ENCODE assay signal across 15 mouse cellular contexts in the genomic region with DNA sequence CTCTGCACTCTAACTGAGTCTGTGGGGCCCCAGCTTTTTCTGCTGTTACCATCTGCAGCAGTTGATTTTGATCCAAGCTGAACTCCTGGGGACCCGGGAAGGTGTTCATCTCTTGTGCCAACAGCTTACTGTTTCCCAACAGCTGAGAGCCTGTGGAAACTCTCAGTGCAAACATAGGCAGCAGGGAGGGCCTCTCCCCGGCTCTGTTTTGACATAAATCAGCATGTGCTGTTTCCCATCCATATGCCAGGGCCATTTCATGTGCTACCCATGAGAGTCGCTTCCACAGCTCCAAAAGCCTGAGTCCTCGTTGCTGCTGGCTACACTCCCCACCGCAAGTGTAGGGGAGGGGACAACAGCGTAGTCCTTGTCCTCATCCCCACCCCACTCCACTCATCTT. TPM values are rescaled to one million over a fixed set of nuclear protein-coding genes. Genes with fewer than 3 reads are reported as not detected.
A peak's percentile ranks its signal among the peaks of the same experiment; 100 is the strongest.
DNase-seq lines count a peak whose midpoint lies in the region; ATAC-seq and TF ChIP-seq lines count a peak whose summit lies in the region.
"Had no signal": no experiment of that assay in that cellular context is flagged by ENCODE, and none has a peak within 500 bp of the region (broad histone marks: within the 10 kb centered on the region; RNA-seq: fewer than 3 reads in every experiment).

No protein-coding gene starts in this region.

- 78% methylated on average over 6 of the region's 6 CpGs for WGBS in forebrain, embryonic 10.5 days
- WGBS in forebrain, embryonic 11.5 days = 65% methylated on average over 6 of the region's 6 CpGs
- WGBS in forebrain, embryonic 12.5 days = 49% methylated on average over 6 of the region's 6 CpGs
- WGBS in hindbrain, postnatal 0 days = 29% methylated on average over 6 of the region's 6 CpGs
- WGBS in kidney, adult 2 months = 54% methylated on average over 6 of the region's 6 CpGs

- peak overlapping the region; percentile 70 for H3K27ac ChIP-seq in forebrain, embryonic 10.5 days
- H3K27ac ChIP-seq in forebrain, embryonic 11.5 days (ENCODE audit: low read depth, low read length) = no peak overlapping the region
- H3K27ac ChIP-seq in forebrain, embryonic 12.5 days = peak overlapping the region; percentile 57; the same call in 1 of the 2 replicates
- no peak overlapping the region for H3K27ac ChIP-seq in hindbrain, postnatal 0 days
- H3K27ac ChIP-seq in kidney, adult 2 months (ENCODE audit: insufficient read depth, low read depth, low read length) = no peak overlapping the region
- H3K27ac ChIP-seq: kidney, postnatal 0 days; liver, embryonic 14.5 days had no signal

- H3K4me2 ChIP-seq in forebrain, embryonic 11.5 days (ENCODE audit: low read depth, low read length, severe bottlenecking) = no peak overlapping the region
- H3K4me2 ChIP-seq in forebrain, embryonic 12.5 days = no peak overlapping the region
- H3K4me2 ChIP-seq in hindbrain, postnatal 0 days (ENCODE audit: low read depth, low read length) = 0 out of 2 replicates have a peak overlapping the region, but pooled peaks have one; percentile 5
- H3K4me2 ChIP-seq: stomach, embryonic 15.5 days had no signal

- H3K9ac ChIP-seq in forebrain, embryonic 11.5 days (ENCODE audit: low read length) = no peak overlapping the region
- H3K9ac ChIP-seq in forebrain, embryonic 12.5 days = no peak overlapping the region
- H3K9ac ChIP-seq in hindbrain, postnatal 0 days (replicated peaks; ENCODE audit: low read length) = no peak overlapping the region
- H3K9ac ChIP-seq: liver, embryonic 14.5 days; stomach, embryonic 15.5 days had no signal

- H3K4me1 ChIP-seq in forebrain, embryonic 10.5 days = peaks cover 68% of the 10 kb centered on the region
- peaks cover 22% of the 10 kb centered on the region; the same call in 1 of the 2 replicates for H3K4me1 ChIP-seq in forebrain, embryonic 11.5 days (replicated peaks; ENCODE audit: control insufficient read depth, insufficient read depth, low read length)
- H3K4me1 ChIP-seq in forebrain, embryonic 12.5 days = peaks cover 59% of the 10 kb centered on the region
- peaks cover 35% of the 10 kb centered on the region for H3K4me1 ChIP-seq in hindbrain, postnatal 0 days (ENCODE audit: insufficient read depth, low read length)
- no peaks in the 10 kb centered on the region for H3K4me1 ChIP-seq in kidney, adult 2 months (ENCODE audit: control insufficient read depth, insufficient read depth, low read length)

- no peaks in the 10 kb centered on the region for H3K36me3 ChIP-seq in forebrain, embryonic 10.5 days (replicated peaks)
- H3K36me3 ChIP-seq in forebrain, embryonic 11.5 days (ENCODE audit: control insufficient read depth, insufficient read depth, low read length) = no peaks in the 10 kb centered on the region
- H3K36me3 ChIP-seq in forebrain, embryonic 12.5 days (replicated peaks) = no peaks in the 10 kb centered on the region
- no peaks in the 10 kb centered on the region for H3K36me3 ChIP-seq in hindbrain, postnatal 0 days (ENCODE audit: insufficient read depth, low read length)
- H3K36me3 ChIP-seq in kidney, adult 2 months (ENCODE audit: control insufficient read depth, insufficient read depth, low read length) = no peaks in the 10 kb centered on the region
- H3K36me3 ChIP-seq: stomach, embryonic 15.5 days had no signal

- H3K9me3 ChIP-seq in forebrain, embryonic 10.5 days = no peaks in the 10 kb centered on the region
- H3K9me3 ChIP-seq in forebrain, embryonic 11.5 days (ENCODE audit: control insufficient read depth, low read length) = no peaks in the 10 kb centered on the region; the same call in 1 of the 2 replicates
- H3K9me3 ChIP-seq in forebrain, embryonic 12.5 days = no peaks in the 10 kb centered on the region
- no peaks in the 10 kb centered on the region for H3K9me3 ChIP-seq in hindbrain, postnatal 0 days (ENCODE audit: low read length)
- H3K9me3 ChIP-seq: stomach, embryonic 15.5 days had no signal

- TF ChIP-seq POLR2A in kidney, adult 2 months (IDR thresholded peaks at IDR 0.05; ENCODE audit: low read depth, low read length) = no peak

- ATAC-seq in forebrain, embryonic 11.5 days (replicated peaks; ENCODE audit: low FRiP score) = no peak
- no peak for ATAC-seq in forebrain, embryonic 12.5 days (ENCODE audit: low FRiP score)
- ATAC-seq in hindbrain, postnatal 0 days = no peak

- DNase-seq in forebrain, embryonic 10.5 days (ENCODE audit: extremely low spot score, low spot score) = no peak
- DNase-seq in forebrain, embryonic 11.5 days (ENCODE audit: low spot score) = no peak
- peak; percentile 59 for DNase-seq in brain, adult 2 months (ENCODE audit: low read depth, low spot score)
- peak; percentile 58 for DNase-seq in hindbrain, postnatal 0 days (ENCODE audit: low spot score)
- no peak for DNase-seq in spleen, adult 18-20 months
- DNase-seq in right cerebral cortex, postnatal 14 days = no peak
- no peak for DNase-seq in kidney, adult 2 months
- DNase-seq: adrenal gland, adult 2 months; heart, postnatal 14 days had no signal

- H3K27me3 ChIP-seq in forebrain, embryonic 10.5 days (ENCODE audit: poor library complexity, severe bottlenecking) = peaks cover 19% of the 10 kb centered on the region
- no peaks in the 10 kb centered on the region for H3K27me3 ChIP-seq in forebrain, embryonic 11.5 days (ENCODE audit: control insufficient read depth, insufficient read depth, low read length)
- H3K27me3 ChIP-seq in forebrain, embryonic 12.5 days = no peaks in the 10 kb centered on the region; the same call in 1 of the 2 replicates
- H3K27me3 ChIP-seq in hindbrain, postnatal 0 days (ENCODE audit: insufficient read depth, low read length) = no peaks in the 10 kb centered on the region
- no peaks in the 10 kb centered on the region for H3K27me3 ChIP-seq in kidney, adult 2 months (replicated peaks; ENCODE audit: control insufficient read depth, insufficient read depth, low read length)
- H3K27me3 ChIP-seq: stomach, embryonic 15.5 days had no signal

- no peak for TF ChIP-seq CTCF in hindbrain, postnatal 0 days (IDR thresholded peaks at IDR 0.05; ENCODE audit: low read depth)
- TF ChIP-seq CTCF in kidney, adult 2 months (conservative IDR thresholded peaks at IDR 0.05; ENCODE audit: insufficient read depth, insufficient read length, low read depth, low read length) = no peak

- no peak overlapping the region for H3K4me3 ChIP-seq in forebrain, embryonic 10.5 days
- no peak overlapping the region for H3K4me3 ChIP-seq in forebrain, embryonic 11.5 days (ENCODE audit: low read depth, low read length)
- no peak overlapping the region for H3K4me3 ChIP-seq in forebrain, embryonic 12.5 days (replicated peaks)
- no peak overlapping the region for H3K4me3 ChIP-seq in hindbrain, postnatal 0 days (ENCODE audit: low read length)
- H3K4me3 ChIP-seq in kidney, adult 2 months (ENCODE audit: insufficient read depth, low read depth, low read length) = no peak overlapping the region
- H3K4me3 ChIP-seq: erythroblast, embryonic 14.5 days; stomach, embryonic 15.5 days had no signal

RNA-seq across cellular contexts. Expression of a gene that starts 7.6 kb away (rescaled TPM):
- 72.5 and 76.5 TPM in 2 replicates for polyA plus RNA-seq in forebrain, embryonic 10.5 days (2016; fragmentation: Nextera tagmentation; extraction: Ambion mirVana)
- 113 and 125 TPM in 2 replicates for polyA plus RNA-seq in forebrain, embryonic 11.5 days (2014; fragmentation: Nextera tagmentation; extraction: Ambion mirVana)
- 139 and 143 TPM in 2 replicates for polyA plus RNA-seq in forebrain, embryonic 12.5 days (2016; fragmentation: Nextera tagmentation; extraction: Ambion mirVana)
- 170 and 187 TPM in 2 replicates for total RNA-seq in hindbrain, postnatal 0 days (2014; rRNA removed)
- 157 and 161 TPM in 2 replicates for polyA plus RNA-seq in hindbrain, postnatal 0 days (2015; fragmentation: Nextera tagmentation; extraction: Ambion mirVana)
- 0.23 and 0.25 TPM in 2 replicates for polyA plus RNA-seq in kidney, adult 2 months (2012; rRNA removed)
- total RNA-seq: granulocyte monocyte progenitor cell, adult 5-6 weeks had no signal
- polyA plus RNA-seq: erythroblast, embryonic 14.5 days had no signal

Comparison
In these comparisons a context has a peak if more than half of its experiments do, and no peak if none do; other contexts are left out.
1. H3K27ac ChIP-seq: peak in forebrain, embryonic 10.5 days (single experiment) and forebrain, embryonic 12.5 days (single experiment); none in forebrain, embryonic 11.5 days (single experiment), hindbrain, postnatal 0 days (single experiment) and kidney, adult 2 months (single experiment).
2. DNase-seq: peak in brain, adult 2 months (single experiment) and hindbrain, postnatal 0 days (single experiment); none in forebrain, embryonic 10.5 days (single experiment), forebrain, embryonic 11.5 days (single experiment), spleen, adult 18-20 months (0 of 2), right cerebral cortex, postnatal 14 days (single experiment) and kidney, adult 2 months (single experiment).
3. RNA of a gene that starts 7.6 kb away (polyA plus RNA-seq): 157 to 161 TPM in hindbrain, postnatal 0 days, 139 to 143 TPM in forebrain, embryonic 12.5 days, 113 to 125 TPM in forebrain, embryonic 11.5 days and 72.5 to 76.5 TPM in forebrain, embryonic 10.5 days; 0.23 to 0.25 TPM in kidney, adult 2 months; every median in the first group is over 10 times any median in the second.